Mouse (Mus musculus) lung, postnatal 0 days (tissue): Measurements from ENCODE around the gene Frmd4a. TPM values are rescaled to one million over a fixed set of nuclear protein-coding genes. Genes with fewer than 3 reads are reported as not detected.

Experiments used
- ATAC-seq: fragments of 200-750 bp; cut with Nextera tagmentation; 2 replicates; pipeline ENCODE4 v1.8.0; 2017; ENCODE audit warnings: moderate library complexity
- DNase-seq: peaks from one replicate; pipeline ENCODE4 v3.0.0-alpha.2; 2016; ENCODE audit warnings: low spot score
- H3K27ac ChIP-seq: fragments of 300-500 bp; sonication (generic); 2 replicates; pipeline ENCODE4 v1.5.1; 2014; ENCODE audit warnings: antibody characterized with exemption, mild to moderate bottlenecking, low read length, mixed read lengths
- H3K27me3 ChIP-seq: fragments of 300-500 bp; sonication (generic); replicated peaks from 2 replicates; pipeline ENCODE4 v1.6.1; 2014; ENCODE audit warnings: low read length, mixed read lengths; ENCODE audit not compliant: insufficient read depth
- H3K36me3 ChIP-seq: fragments of 300-500 bp; sonication (generic); 2 replicates; pipeline ENCODE4 v1.6.1; 2014; ENCODE audit warnings: low read length, mixed read lengths; ENCODE audit not compliant: insufficient read depth
- H3K4me1 ChIP-seq: fragments of 300-500 bp; sonication (generic); 2 replicates; pipeline ENCODE4 v1.6.1; 2014; ENCODE audit warnings: antibody characterized with exemption, low read depth, low read length, mixed read lengths; ENCODE audit not compliant: insufficient read depth
- H3K4me2 ChIP-seq: fragments of 300-500 bp; sonication (generic); replicated peaks from 2 replicates; pipeline ENCODE4 v1.6.1; 2014; ENCODE audit warnings: low read depth, mild to moderate bottlenecking, low read length, moderate library complexity, mixed read lengths
- H3K4me3 ChIP-seq: fragments of 300-500 bp; sonication (generic); 2 replicates; pipeline ENCODE4 v1.5.1; 2014; ENCODE audit warnings: low read depth, low read length
- H3K9ac ChIP-seq: fragments of 300-500 bp; sonication (generic); replicated peaks from 2 replicates; pipeline ENCODE4 v1.6.1; 2014; ENCODE audit warnings: low read depth, mild to moderate bottlenecking
- H3K9me3 ChIP-seq: fragments of 300-500 bp; sonication (generic); 2 replicates; pipeline ENCODE4 v1.6.1; 2016; ENCODE audit warnings: low read length, mixed read lengths
- CTCF ChIP-seq: IDR thresholded peaks from 2 replicates; pipeline ENCODE4 v1.5.1; 2016; ENCODE audit warnings: antibody characterized with exemption, mild to moderate bottlenecking
- EP300 ChIP-seq: IDR thresholded peaks from 2 replicates; pipeline ENCODE4 v1.6.1; 2016; ENCODE audit warnings: antibody characterized with exemption, mild to moderate bottlenecking, control low read depth
- WGBS: fragments of 180-500 bp; shearing (Covaris S2); extraction: QIAGEN DNeasy Blood & Tissue Kit; methylation state at CpG from one replicate; pipeline ENCODE4 v1.1.7; 2014; 5-methylcytosine and 5-hydroxymethylcytosine counted together
- polyA plus RNA-seq: library from polyadenylated mRNA; unstranded; fragments of >200 nt; fragmentation: Nextera tagmentation; extraction: Ambion mirVana; gene quantifications from 2 replicates; pipeline ENCODE4 v1.2.1, GENCODE M21; 2015

Frmd4a gene
- polyA plus RNA-seq, 1 experiment from 2014 or later: 15.8 TPM

DNA sequence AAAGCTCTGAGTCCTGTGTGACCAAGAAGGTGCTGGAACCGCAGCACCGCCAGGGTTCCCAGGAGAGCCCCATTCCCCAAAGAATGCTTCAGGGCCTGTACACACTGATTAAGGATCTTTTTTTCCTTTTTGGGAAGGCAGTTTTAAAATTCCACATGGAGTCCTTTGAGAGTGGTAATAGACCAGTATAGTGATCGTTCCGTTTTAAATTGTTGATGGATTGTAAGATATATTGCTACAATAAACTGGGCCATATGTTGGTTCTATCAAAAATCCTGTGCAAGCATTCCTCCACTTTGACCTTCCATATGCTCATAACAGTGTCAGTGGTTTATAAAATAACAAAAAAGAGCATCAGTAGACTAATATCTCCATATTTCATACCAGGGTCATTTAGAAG is 424.3 kb downstream of the Frmd4a start:
- DNase-seq (no peak), ATAC-seq (no peak)
- no peaks in the 10 kb centered on the region for H3K36me3 ChIP-seq
- H3K4me1 ChIP-seq: no peaks in the 10 kb centered on the region
- no peak overlapping the region for H3K4me3 ChIP-seq
- H3K9ac ChIP-seq: no peak overlapping the region
- TF ChIP-seq CTCF (no peak), EP300 (no peak)
- H3K27ac ChIP-seq: no peak overlapping the region
- no peaks in the 10 kb centered on the region for H3K9me3 ChIP-seq
- no peaks in the 10 kb centered on the region for H3K27me3 ChIP-seq
- H3K4me2 ChIP-seq: no peak overlapping the region
- WGBS: 90% methylated on average over 4 of the region's 4 CpGs

DNA sequence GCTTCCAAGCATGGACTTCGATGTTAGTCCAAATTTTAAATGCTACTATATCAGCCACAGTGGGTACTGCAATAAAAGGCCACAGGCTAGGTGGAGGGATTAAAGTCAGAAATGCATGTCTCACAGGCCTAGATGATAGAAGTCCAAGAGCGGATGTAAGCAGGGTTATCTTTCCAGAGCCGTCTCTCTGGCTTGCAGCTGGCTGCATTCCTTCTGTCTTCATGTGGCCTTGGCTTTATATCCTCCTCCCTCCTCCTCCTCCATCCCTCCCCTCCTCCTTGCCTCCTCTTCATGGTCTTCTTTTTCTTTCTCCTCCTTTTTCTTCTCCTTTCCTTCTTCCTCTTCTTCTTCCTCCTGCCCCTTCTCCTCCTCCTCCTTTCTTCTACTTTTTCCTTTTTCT is 427.2 kb downstream of the Frmd4a start:
- Histone ChIP-seq H3K27ac (no peak overlapping the region), H3K4me3 (no peak overlapping the region), H3K4me2 (no peak overlapping the region), H3K36me3 (no peaks in the 10 kb centered on the region), H3K27me3 (no peaks in the 10 kb centered on the region), H3K9ac (no peak overlapping the region), H3K9me3 (no peaks in the 10 kb centered on the region), H3K4me1 (peaks cover under 1% of the 10 kb centered on the region; the same call in 1 of the 2 replicates)
- WGBS: 78% methylated on average over 3 of the region's 3 CpGs
- no peak for TF ChIP-seq CTCF
- no peak for TF ChIP-seq EP300
- DNase-seq (no peak), ATAC-seq (no peak)

- Histone ChIP-seq H3K9me3 (no peaks in the 10 kb centered on the region), H3K4me1 (peaks cover 5% of the 10 kb centered on the region; the same call in 1 of the 2 replicates), H3K27ac (0 out of 2 replicates have a peak overlapping the region, but pooled peaks have one; percentile 4), H3K9ac (no peak overlapping the region), H3K36me3 (no peaks in the 10 kb centered on the region), H3K4me2 (no peak overlapping the region), H3K4me3 (no peak overlapping the region), H3K27me3 (no peaks in the 10 kb centered on the region)
- DNase-seq: peak; percentile 62
- TF ChIP-seq EP300: no peak
- TF ChIP-seq CTCF: no peak
- 73% methylated on average over 10 of the region's 10 CpGs for WGBS
- ATAC-seq: peak; percentile 77
These were observed 428.3 kb downstream of the Frmd4a start for GRCm38 (mm10) chr2:4445629-4446400.

GRCm38 (mm10) chr2:4449860-4450480 is 432.5 kb downstream of the Frmd4a start:
- H3K36me3 ChIP-seq: no peaks in the 10 kb centered on the region
- TF ChIP-seq EP300 (no peak), CTCF (no peak)
- no peak overlapping the region for H3K4me3 ChIP-seq
- no peaks in the 10 kb centered on the region for H3K9me3 ChIP-seq
- no peak overlapping the region for H3K27ac ChIP-seq
- H3K4me2 ChIP-seq: no peak overlapping the region
- WGBS: 49% methylated on average over 12 of the region's 12 CpGs
- H3K9ac ChIP-seq: no peak overlapping the region
- DNase-seq (peak; percentile 25), ATAC-seq (no peak)
- peaks cover 8% of the 10 kb centered on the region; the same call in 1 of the 2 replicates for H3K4me1 ChIP-seq
- H3K27me3 ChIP-seq: no peaks in the 10 kb centered on the region

- peaks cover 8% of the 10 kb centered on the region; the same call in 1 of the 2 replicates for H3K4me1 ChIP-seq
- no peaks in the 10 kb centered on the region for H3K27me3 ChIP-seq
- H3K4me3 ChIP-seq: no peak overlapping the region
- no peak overlapping the region for H3K9ac ChIP-seq
- no peak overlapping the region for H3K4me2 ChIP-seq
- ATAC-seq (peak; percentile 80), DNase-seq (peak; percentile 72)
- WGBS: 46% methylated on average over 12 of the region's 12 CpGs
- H3K27ac ChIP-seq: peak overlapping the region; percentile 51
- no peaks in the 10 kb centered on the region for H3K9me3 ChIP-seq
- H3K36me3 ChIP-seq: no peaks in the 10 kb centered on the region
- no peak for TF ChIP-seq EP300
- TF ChIP-seq CTCF: no peak
These were observed 435.3 kb downstream of the Frmd4a start for GRCm38 (mm10) chr2:4452590-4453400.
